In genomic region chr17:88668452-88668851, GRCm38 (mm10) we compare ENCODE assay signal across 9 mouse cellular contexts. TPM values are rescaled to one million over a fixed set of nuclear protein-coding genes. Genes with fewer than 3 reads are reported as not detected.
A peak's percentile ranks its signal among the peaks of the same experiment; 100 is the strongest.
DNase-seq lines count a peak whose midpoint lies in the region; ATAC-seq and TF ChIP-seq lines count a peak whose summit lies in the region.
"Had no signal": no experiment of that assay in that cellular context is flagged by ENCODE, and none has a peak within 500 bp of the region (broad histone marks: within the 10 kb centered on the region; RNA-seq: fewer than 3 reads in every experiment).

Gene Gtf2a1l (plus strand): TSS chr17:88668660.

- H3K9ac ChIP-seq in forebrain, embryonic 16.5 days (replicated peaks; ENCODE audit: low read depth, low read length), result no peak within 1 kb of the TSS
- no peak within 1 kb of the TSS for H3K9ac ChIP-seq in kidney, embryonic 16.5 days (replicated peaks; ENCODE audit: low read length)
- no peak within 1 kb of the TSS for H3K9ac ChIP-seq in liver, embryonic 13.5 days
- H3K9ac ChIP-seq in neural tube, embryonic 12.5 days, result no peak within 1 kb of the TSS

- H3K4me3 ChIP-seq in bone marrow macrophage, adult 2 months (ENCODE audit: insufficient read depth, low read length), result peak within 1 kb of the TSS; percentile 25; the same call in 1 of the 2 replicates
- 0 out of 2 replicates have a peak within 1 kb of the TSS, but pooled peaks have one; percentile 17 for H3K4me3 ChIP-seq in forebrain, embryonic 16.5 days (replicated peaks; ENCODE audit: low read length)
- H3K4me3 ChIP-seq in kidney, embryonic 16.5 days (ENCODE audit: low read length), result 0 out of 2 replicates have a peak within 1 kb of the TSS, but pooled peaks have one; percentile 13
- no peak within 1 kb of the TSS for H3K4me3 ChIP-seq in liver, embryonic 13.5 days (replicated peaks)
- no peak within 1 kb of the TSS for H3K4me3 ChIP-seq in neural tube, embryonic 12.5 days

- TF ChIP-seq CTCF in bone marrow macrophage, adult 2 months (IDR thresholded peaks at IDR 0.05; ENCODE audit: low read depth, low read length), result no peak

- no peaks in the 10 kb centered on the region for H3K9me3 ChIP-seq in forebrain, embryonic 16.5 days (ENCODE audit: control insufficient read depth, low read length)
- no peaks in the 10 kb centered on the region for H3K9me3 ChIP-seq in kidney, embryonic 16.5 days (ENCODE audit: low read length)
- no peaks in the 10 kb centered on the region for H3K9me3 ChIP-seq in liver, embryonic 13.5 days (replicated peaks)
- no peaks in the 10 kb centered on the region for H3K9me3 ChIP-seq in neural tube, embryonic 12.5 days

- DNase-seq in gastrocnemius, postnatal 14 days, result peak; percentile 32
- DNase-seq in gastrocnemius, adult 18-20 months (ENCODE audit: low spot score), result no peak
- DNase-seq in liver, embryonic 13.5 days, result peak; percentile 3
- peak; percentile 61 for DNase-seq in thymus, postnatal 0 days (ENCODE audit: low spot score)

- 0 out of 2 replicates have a peak, but pooled peaks cover 4% of the 10 kb centered on the region for H3K27me3 ChIP-seq in forebrain, embryonic 16.5 days (replicated peaks; ENCODE audit: control insufficient read depth, insufficient read depth, low read length)
- H3K27me3 ChIP-seq in kidney, embryonic 16.5 days (ENCODE audit: insufficient read depth, low read length), result peaks cover 2% of the 10 kb centered on the region; the same call in 1 of the 2 replicates
- H3K27me3 ChIP-seq in liver, embryonic 13.5 days, result no peaks in the 10 kb centered on the region
- H3K27me3 ChIP-seq in neural tube, embryonic 12.5 days (replicated peaks), result no peaks in the 10 kb centered on the region

- H3K4me1 ChIP-seq in bone marrow macrophage, adult 2 months (ENCODE audit: control insufficient read depth, insufficient read depth, low read length), result peaks cover 3% of the 10 kb centered on the region; the same call in 1 of the 2 replicates
- H3K4me1 ChIP-seq in forebrain, embryonic 16.5 days (replicated peaks; ENCODE audit: control insufficient read depth, insufficient read depth, low read length), result peaks cover 2% of the 10 kb centered on the region; the same call in 1 of the 2 replicates
- no peaks in the 10 kb centered on the region for H3K4me1 ChIP-seq in kidney, embryonic 16.5 days (ENCODE audit: insufficient read depth, low read length)
- 0 out of 2 replicates have a peak, but pooled peaks cover 4% of the 10 kb centered on the region for H3K4me1 ChIP-seq in liver, embryonic 13.5 days (replicated peaks)
- peaks cover 4% of the 10 kb centered on the region for H3K4me1 ChIP-seq in neural tube, embryonic 12.5 days

- TF ChIP-seq POLR2A in bone marrow macrophage, adult 2 months (IDR thresholded peaks at IDR 0.05; ENCODE audit: borderline replicate concordance, low read depth, low read length), result no peak

- H3K27ac ChIP-seq in bone marrow macrophage, adult 2 months (ENCODE audit: insufficient read depth, low read depth, low read length), result no peak within 1 kb of the TSS
- no peak within 1 kb of the TSS for H3K27ac ChIP-seq in forebrain, embryonic 16.5 days (ENCODE audit: low read length)
- H3K27ac ChIP-seq in kidney, embryonic 16.5 days (ENCODE audit: low read length), result no peak within 1 kb of the TSS
- no peak within 1 kb of the TSS for H3K27ac ChIP-seq in liver, embryonic 13.5 days
- H3K27ac ChIP-seq in neural tube, embryonic 12.5 days, result no peak within 1 kb of the TSS

- ATAC-seq in forebrain, embryonic 16.5 days, result peak; percentile 51; the same call in 1 of the 2 replicates
- peak; percentile 61; the same call in 1 of the 2 replicates for ATAC-seq in kidney, embryonic 16.5 days (ENCODE audit: low FRiP score, low TSS enrichment)
- no peak for ATAC-seq in liver, embryonic 13.5 days (ENCODE audit: low read depth)
- peak; percentile 72; the same call in 1 of the 2 replicates for ATAC-seq in neural tube, embryonic 12.5 days (ENCODE audit: low FRiP score, low read depth)

- peak within 1 kb of the TSS; percentile 37 for H3K4me2 ChIP-seq in forebrain, embryonic 16.5 days (ENCODE audit: low read length)
- peak within 1 kb of the TSS; percentile 43 for H3K4me2 ChIP-seq in kidney, embryonic 16.5 days (replicated peaks; ENCODE audit: low read depth, low read length)
- H3K4me2 ChIP-seq in liver, embryonic 13.5 days, result peak within 1 kb of the TSS; percentile 7; the same call in 1 of the 2 replicates
- H3K4me2 ChIP-seq in neural tube, embryonic 12.5 days (replicated peaks), result peak within 1 kb of the TSS; percentile 41; the same call in 1 of the 2 replicates

- intact Hi-C loops in gastrocnemius, postnatal 14 days (cut with DNase I; ENCODE audit: low total_unique reads), result no loop called here

- 30% methylated on average over 21 of the region's 21 CpGs for whole genome bisulfite sequencing in forebrain, embryonic 16.5 days
- 31% methylated on average over 21 of the region's 21 CpGs for WGBS in kidney, embryonic 16.5 days
- 19% methylated on average over 21 of the region's 21 CpGs for WGBS in liver, embryonic 13.5 days (ENCODE audit: insufficient replicate concordance)
- 27% methylated on average over 21 of the region's 21 CpGs for WGBS in neural tube, embryonic 12.5 days

- H3K36me3 ChIP-seq in forebrain, embryonic 16.5 days (ENCODE audit: control insufficient read depth, insufficient read depth), result no peaks in the 10 kb centered on the region
- no peaks in the 10 kb centered on the region for H3K36me3 ChIP-seq in kidney, embryonic 16.5 days (ENCODE audit: insufficient read depth, low read length)
- no peaks in the 10 kb centered on the region for H3K36me3 ChIP-seq in liver, embryonic 13.5 days
- no peaks in the 10 kb centered on the region for H3K36me3 ChIP-seq in neural tube, embryonic 12.5 days

RNA-seq across cellular contexts. Expression of gene Gtf2a1l, which starts in this region (rescaled TPM):
- total RNA-seq in gastrocnemius, postnatal 14 days (2021), result not detected
- total RNA-seq in gastrocnemius, adult 18-20 months (2021), result not detected
- polyA plus RNA-seq in bone marrow macrophage, adult 2 months (2012; ENCODE audit: insufficient read depth, insufficient read length, missing spikeins), result not detected in 2 replicates
- polyA plus RNA-seq in forebrain, embryonic 16.5 days (2015; fragmentation: Nextera tagmentation; extraction: Ambion mirVana), result 0.21 and 0.22 TPM in 2 replicates
- 0.10 TPM in 1 of 2 replicates, not detected in the other for polyA plus RNA-seq in kidney, embryonic 16.5 days (2015; fragmentation: Nextera tagmentation; extraction: Ambion mirVana)
- polyA plus RNA-seq in liver, embryonic 13.5 days (2015; fragmentation: Nextera tagmentation; extraction: Ambion mirVana), result not detected in 2 replicates
- polyA plus RNA-seq in neural tube, embryonic 12.5 days (2016; fragmentation: Nextera tagmentation; extraction: Ambion mirVana), result 0.17 and 0.18 TPM in 2 replicates
- polyA plus RNA-seq in thymus, postnatal 0 days (2015; fragmentation: Nextera tagmentation; extraction: Ambion mirVana), result not detected in 2 replicates
- total RNA-seq: liver, adult 2 months had no signal
- polyA plus RNA-seq: liver, adult 2 months had no signal

Comparison
In these comparisons a context has a peak if more than half of its experiments do, and no peak if none do; other contexts are left out.
1. Peak in DNase-seq in gastrocnemius, postnatal 14 days; RNA of the gene not detected or under 1 TPM.
2. Peak in ATAC-seq, H3K4me3 ChIP-seq and H3K4me2 ChIP-seq in forebrain, embryonic 16.5 days; RNA of the gene not detected or under 1 TPM.
3. Peak in ATAC-seq, H3K4me3 ChIP-seq and H3K4me2 ChIP-seq in kidney, embryonic 16.5 days; RNA of the gene not detected or under 1 TPM.
4. Peak in DNase-seq and H3K4me2 ChIP-seq in liver, embryonic 13.5 days; RNA of the gene not detected or under 1 TPM.
5. Peak in ATAC-seq and H3K4me2 ChIP-seq in neural tube, embryonic 12.5 days; RNA of the gene not detected or under 1 TPM.
6. Peak in DNase-seq in thymus, postnatal 0 days; RNA of the gene not detected or under 1 TPM.